Mouse (Mus musculus) midbrain, embryonic 13.5 days (tissue): ENCODE results near the gene Klc2. TPM values are rescaled to one million over a fixed set of nuclear protein-coding genes. Genes with fewer than 3 reads are reported as not detected.
A peak's percentile ranks its signal among the peaks of the same experiment; 100 is the strongest.

ENCODE experiments used
- ATAC-seq: fragments of 200-750 bp; cut with Nextera tagmentation; 2 replicates; pipeline ENCODE4 v1.8.0; 2017; ENCODE audit warnings: mild to moderate bottlenecking, moderate TSS enrichment, moderate library complexity
- H3K27ac ChIP-seq: fragments of 300-500 bp; sonication (generic); 2 replicates; pipeline ENCODE4 v1.5.1; 2015; ENCODE audit warnings: inconsistent platforms, mild to moderate bottlenecking, moderate library complexity
- H3K27me3 ChIP-seq: fragments of 300-500 bp; sonication (generic); 2 replicates; pipeline ENCODE4 v1.6.1; 2015; ENCODE audit warnings: mild to moderate bottlenecking, inconsistent platforms
- H3K36me3 ChIP-seq: fragments of 300-500 bp; sonication (generic); 2 replicates; pipeline ENCODE4 v1.6.1; 2015; ENCODE audit warnings: mild to moderate bottlenecking, inconsistent platforms
- H3K4me1 ChIP-seq: fragments of 300-500 bp; sonication (generic); replicated peaks from 2 replicates; pipeline ENCODE4 v1.6.1; 2015; ENCODE audit warnings: inconsistent platforms
- H3K4me2 ChIP-seq: fragments of 300-500 bp; sonication (generic); replicated peaks from 2 replicates; pipeline ENCODE4 v1.6.1; 2015; ENCODE audit warnings: moderate library complexity, mild to moderate bottlenecking, inconsistent platforms
- H3K4me3 ChIP-seq: fragments of 300-500 bp; sonication (generic); replicated peaks from 2 replicates; pipeline ENCODE4 v1.5.1; 2015; ENCODE audit warnings: mild to moderate bottlenecking, inconsistent platforms
- H3K9ac ChIP-seq: fragments of 300-500 bp; sonication (generic); replicated peaks from 2 replicates; pipeline ENCODE4 v1.6.1; 2015; ENCODE audit warnings: mild to moderate bottlenecking, inconsistent platforms
- H3K9me3 ChIP-seq: fragments of 300-500 bp; sonication (generic); 2 replicates; pipeline ENCODE4 v1.6.1; 2016; ENCODE audit warnings: mild to moderate bottlenecking, inconsistent platforms
- WGBS: fragments of 180-500 bp; shearing (Covaris S2); methylation state at CpG from one replicate; pipeline ENCODE4 v1.1.7; 2015; 5-methylcytosine and 5-hydroxymethylcytosine counted together
- polyA plus RNA-seq: library from polyadenylated mRNA; unstranded; fragments of >200 nt; fragmentation: Nextera tagmentation; extraction: Ambion mirVana; gene quantifications from 2 replicates; pipeline ENCODE4 v1.2.1, GENCODE M21; 2015

Gene Klc2
- polyA plus RNA-seq, 1 experiment from 2014 or later: 69.0 TPM

GRCm38 (mm10) chr19:5123241-5123640 is 4.9 kb upstream of the Klc2 start:
- Histone ChIP-seq H3K27ac (no peak overlapping the region), H3K4me1 (peaks cover 8% of the 10 kb centered on the region), H3K4me2 (no peak overlapping the region), H3K9ac (no peak overlapping the region), H3K27me3 (no peaks in the 10 kb centered on the region), H3K9me3 (no peaks in the 10 kb centered on the region), H3K4me3 (no peak overlapping the region), H3K36me3 (no peaks in the 10 kb centered on the region)
- 86% methylated on average over 3 of the region's 3 CpGs for WGBS
- no peak for ATAC-seq

- no peak overlapping the region for H3K9ac ChIP-seq
- H3K9me3 ChIP-seq: no peaks in the 10 kb centered on the region
- no peak for ATAC-seq
- no peaks in the 10 kb centered on the region for H3K27me3 ChIP-seq
- WGBS: 67% methylated on average over 10 of the region's 10 CpGs
- H3K27ac ChIP-seq: no peak overlapping the region
- no peaks in the 10 kb centered on the region for H3K36me3 ChIP-seq
- no peak overlapping the region for H3K4me3 ChIP-seq
- H3K4me2 ChIP-seq: no peak overlapping the region
- peaks cover 8% of the 10 kb centered on the region for H3K4me1 ChIP-seq
Measured at GRCm38 (mm10) chr19:5122492-5122891, 4.1 kb upstream of the Klc2 start.

- H3K9me3 ChIP-seq: no peaks in the 10 kb centered on the region
- peaks cover 20% of the 10 kb centered on the region for H3K4me1 ChIP-seq
- peak; percentile 86 for ATAC-seq
- H3K36me3 ChIP-seq: peaks cover 20% of the 10 kb centered on the region
- H3K9ac ChIP-seq: peak overlapping the region; percentile 90
- H3K4me2 ChIP-seq: peak overlapping the region; percentile 91
- WGBS: under 1% methylated on average over 83 of the region's 83 CpGs
- H3K4me3 ChIP-seq: peak overlapping the region; percentile 91
- H3K27me3 ChIP-seq: no peaks in the 10 kb centered on the region
- peak overlapping the region; percentile 96 for H3K27ac ChIP-seq
Measured at GRCm38 (mm10) chr19:5117494-5118383, 621 bp downstream of the Klc2 start.

- H3K27me3 ChIP-seq: no peaks in the 10 kb centered on the region
- H3K4me2 ChIP-seq: no peak overlapping the region
- WGBS: 97% methylated on average over 7 of the region's 7 CpGs
- H3K9me3 ChIP-seq: no peaks in the 10 kb centered on the region
- no peak overlapping the region for H3K4me3 ChIP-seq
- peaks cover 59% of the 10 kb centered on the region for H3K36me3 ChIP-seq
- H3K9ac ChIP-seq: no peak overlapping the region
- H3K4me1 ChIP-seq: peaks cover 16% of the 10 kb centered on the region
- no peak overlapping the region for H3K27ac ChIP-seq
- no peak for ATAC-seq
Measured at GRCm38 (mm10) chr19:5113783-5114182, 4.6 kb downstream of the Klc2 start.

- H3K27ac ChIP-seq: no peak overlapping the region
- 72% methylated on average over 19 of the region's 19 CpGs for WGBS
- peaks cover 75% of the 10 kb centered on the region for H3K36me3 ChIP-seq
- no peaks in the 10 kb centered on the region for H3K9me3 ChIP-seq
- H3K4me1 ChIP-seq: peaks cover 26% of the 10 kb centered on the region
- no peaks in the 10 kb centered on the region for H3K27me3 ChIP-seq
- H3K4me3 ChIP-seq: no peak overlapping the region
- H3K4me2 ChIP-seq: no peak overlapping the region
- H3K9ac ChIP-seq: no peak overlapping the region
- no peak for ATAC-seq
Measured at GRCm38 (mm10) chr19:5109659-5110453, 8.5 kb downstream of the Klc2 start.

- Histone ChIP-seq H3K36me3 (peaks cover 76% of the 10 kb centered on the region), H3K27ac (0 out of 2 replicates have a peak overlapping the region, but pooled peaks have one; percentile 25), H3K9me3 (no peaks in the 10 kb centered on the region), H3K4me1 (peaks cover 26% of the 10 kb centered on the region), H3K27me3 (no peaks in the 10 kb centered on the region), H3K4me2 (no peak overlapping the region), H3K9ac (peak overlapping the region; percentile 36; the same call in 1 of the 2 replicates), H3K4me3 (no peak overlapping the region)
- ATAC-seq: no peak
- 64% methylated on average over 4 of the region's 4 CpGs for WGBS
Measured at GRCm38 (mm10) chr19:5108702-5109101, 9.7 kb downstream of the Klc2 start.

GRCm38 (mm10) chr19:5108271-5108575 is 10.1 kb downstream of the Klc2 start:
- ATAC-seq: 0 out of 2 replicates have a peak, but pooled peaks have one; percentile 0
- 0 out of 2 replicates have a peak overlapping the region, but pooled peaks have one; percentile 4 for H3K4me3 ChIP-seq
- H3K4me1 ChIP-seq: peaks cover 26% of the 10 kb centered on the region
- peaks cover 76% of the 10 kb centered on the region for H3K36me3 ChIP-seq
- peak overlapping the region; percentile 25; the same call in 1 of the 2 replicates for H3K27ac ChIP-seq
- 26% methylated on average over 5 of the region's 5 CpGs for WGBS
- H3K27me3 ChIP-seq: no peaks in the 10 kb centered on the region
- H3K4me2 ChIP-seq: no peak overlapping the region
- H3K9ac ChIP-seq: peak overlapping the region; percentile 36; the same call in 1 of the 2 replicates
- no peaks in the 10 kb centered on the region for H3K9me3 ChIP-seq

- Histone ChIP-seq H3K36me3 (peaks cover 76% of the 10 kb centered on the region), H3K4me3 (no peak overlapping the region), H3K9ac (no peak overlapping the region; the same call in 1 of the 2 replicates), H3K4me2 (no peak overlapping the region), H3K27ac (peak overlapping the region; percentile 96; the same call in 1 of the 2 replicates), H3K9me3 (no peaks in the 10 kb centered on the region), H3K4me1 (peaks cover 26% of the 10 kb centered on the region), H3K27me3 (no peaks in the 10 kb centered on the region)
- WGBS: 78% methylated on average over 18 of the region's 18 CpGs
- ATAC-seq: peak; percentile 12; the same call in 1 of the 2 replicates
Measured at GRCm38 (mm10) chr19:5107556-5108270, 10.6 kb downstream of the Klc2 start.

- H3K9me3 ChIP-seq: no peaks in the 10 kb centered on the region
Measured at GRCm38 (mm10) chr19:5106731-5107191, 11.6 kb downstream of the Klc2 start, which contains the start of gene Rab1b. Gene Rab1b, minus strand, starts transcription at chr19:5107072.

GRCm38 (mm10) chr19:5106074-5106473 is 12.3 kb downstream of the Klc2 start:
- peak overlapping the region; percentile 96 for H3K27ac ChIP-seq
- peak overlapping the region; percentile 97 for H3K4me2 ChIP-seq
- peaks cover 26% of the 10 kb centered on the region for H3K4me1 ChIP-seq
- peak overlapping the region; percentile 89 for H3K9ac ChIP-seq
- H3K36me3 ChIP-seq: peaks cover 77% of the 10 kb centered on the region
- 22% methylated on average over 9 of the region's 9 CpGs for WGBS
- H3K4me3 ChIP-seq: peak overlapping the region; percentile 73
- H3K27me3 ChIP-seq: no peaks in the 10 kb centered on the region
- no peak; the same call in 1 of the 2 replicates for ATAC-seq
- no peaks in the 10 kb centered on the region for H3K9me3 ChIP-seq

More at GRCm38 (mm10) chr19:5106731-5107191, 11.6 kb downstream of the Klc2 start, which contains the start of gene Rab1b:
- Histone ChIP-seq H3K27me3 (no peaks in the 10 kb centered on the region), H3K27ac (peak within 1 kb of the TSS; percentile 96), H3K4me1 (peaks cover 26% of the 10 kb centered on the region), H3K9ac (peak within 1 kb of the TSS; percentile 89), H3K4me3 (peak within 1 kb of the TSS; percentile 73), H3K36me3 (peaks cover 77% of the 10 kb centered on the region), H3K4me2 (peak within 1 kb of the TSS; percentile 97)
- WGBS: under 1% methylated on average over 46 of the region's 46 CpGs
- ATAC-seq: peak; percentile 96
